Mouse (Mus musculus) cerebellum, postnatal 4 days (tissue): ENCODE results near the gene Nckipsd.
A peak's percentile ranks its signal among the peaks of the same experiment; 100 is the strongest.

Experiments
- DNase-seq, 2 experiments: peaks; one replicate each; pipeline ENCODE4 v3.0.0; 2022; ENCODE audit warnings: low spot score in 2 of 2, mixed read lengths in 1 of 2

The Nckipsd gene

DNA sequence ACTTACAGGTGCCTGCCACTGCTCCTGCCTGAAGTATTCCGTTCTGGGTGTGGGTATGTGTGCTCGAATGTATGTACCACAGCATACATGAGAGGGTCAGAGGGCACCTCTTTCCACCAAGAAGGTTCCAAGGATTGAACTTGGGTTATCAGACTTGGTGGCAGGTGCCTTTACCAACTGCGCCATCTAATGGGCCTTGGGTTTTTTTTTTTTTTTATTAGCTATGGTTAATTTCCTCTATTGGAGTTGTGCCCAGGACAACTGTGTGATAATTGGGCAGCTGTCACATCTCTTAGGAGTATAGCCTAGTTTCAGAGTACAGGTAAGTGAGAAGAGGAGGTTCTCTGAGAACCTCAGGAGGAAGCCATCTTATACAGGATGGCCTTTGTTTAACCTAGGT is 8.6 kb upstream of the Nckipsd start:
- no peak for DNase-seq

DNA sequence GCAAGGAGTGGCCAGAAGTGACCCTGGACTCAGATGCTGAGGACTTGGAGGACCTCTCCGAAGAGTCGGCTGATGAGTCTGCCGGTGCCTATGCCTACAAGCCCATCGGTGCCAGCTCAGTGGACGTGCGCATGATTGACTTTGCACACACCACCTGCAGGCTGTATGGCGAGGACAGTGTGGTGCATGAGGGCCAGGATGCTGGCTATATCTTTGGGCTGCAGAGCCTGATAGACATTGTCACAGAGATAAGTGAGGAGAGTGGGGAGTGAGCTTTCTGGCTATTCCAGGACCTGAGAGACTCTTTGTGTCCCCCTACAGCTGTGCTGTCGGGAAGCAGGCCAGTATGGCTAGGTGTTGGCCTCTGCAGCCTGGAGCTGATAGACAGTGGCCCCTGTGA is 2.4 kb upstream of the Nckipsd start:
- no peak for DNase-seq

DNA sequence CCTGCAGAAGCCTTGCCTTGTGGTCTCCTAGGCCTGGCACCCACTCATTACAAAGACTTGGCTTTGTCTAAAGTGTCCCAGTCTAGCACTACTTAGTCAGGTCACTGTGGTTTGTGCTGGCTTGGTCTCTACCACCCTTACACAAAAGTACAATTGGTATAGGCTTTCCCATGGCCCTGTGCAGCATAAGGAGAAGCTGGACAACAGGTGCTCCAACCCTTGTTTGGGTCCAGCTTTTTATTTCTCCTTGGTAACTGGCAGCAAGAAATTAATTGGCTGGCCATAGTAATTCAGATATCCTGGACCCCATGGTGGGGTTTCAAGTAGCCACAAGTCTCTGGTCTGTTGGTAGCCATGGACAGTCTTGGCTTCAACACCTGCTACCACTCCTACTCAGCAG is 1.8 kb upstream of the Nckipsd start:
- DNase-seq = no peak

DNA sequence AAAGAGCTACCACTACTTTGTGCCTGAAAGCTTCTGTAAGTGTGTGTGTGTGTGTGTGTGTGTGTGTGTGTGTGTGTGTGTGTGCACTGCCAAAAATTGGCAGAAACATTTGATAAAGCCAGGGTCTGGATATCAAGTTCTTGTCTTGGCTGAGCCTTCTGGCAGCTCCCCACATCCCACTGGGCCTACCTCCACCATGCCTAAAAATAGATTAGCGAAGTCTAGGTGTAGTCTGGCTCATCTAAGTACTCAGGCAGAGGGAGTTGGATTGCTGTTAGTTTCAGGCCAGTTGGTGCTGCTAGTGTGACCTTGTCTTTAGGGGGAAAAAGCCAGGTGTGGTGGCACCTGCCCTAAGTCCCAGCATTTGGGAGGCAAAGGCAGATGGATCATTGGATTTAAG is 1.3 kb upstream of the Nckipsd start:
- no peak for DNase-seq

DNA sequence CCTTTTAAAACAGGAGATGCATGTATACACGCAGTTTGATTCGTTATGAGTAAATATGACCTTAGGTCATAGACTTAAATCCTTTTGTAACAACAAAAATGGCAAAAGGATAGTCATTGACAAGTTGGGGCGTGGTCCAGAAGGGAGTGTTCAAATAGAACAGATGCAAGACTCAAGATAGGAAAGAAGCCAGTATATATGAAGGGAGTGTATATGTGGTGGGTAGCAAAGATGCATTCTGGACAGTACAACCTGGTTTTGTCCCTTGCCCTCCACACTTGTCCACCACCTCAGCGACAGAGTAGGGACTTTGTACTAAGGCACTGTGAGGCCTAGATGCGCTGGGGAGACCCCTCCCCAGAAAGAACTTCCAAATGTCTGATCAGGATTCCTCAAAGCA is 494 bp upstream of the Nckipsd start:
- DNase-seq = no peak

DNA sequence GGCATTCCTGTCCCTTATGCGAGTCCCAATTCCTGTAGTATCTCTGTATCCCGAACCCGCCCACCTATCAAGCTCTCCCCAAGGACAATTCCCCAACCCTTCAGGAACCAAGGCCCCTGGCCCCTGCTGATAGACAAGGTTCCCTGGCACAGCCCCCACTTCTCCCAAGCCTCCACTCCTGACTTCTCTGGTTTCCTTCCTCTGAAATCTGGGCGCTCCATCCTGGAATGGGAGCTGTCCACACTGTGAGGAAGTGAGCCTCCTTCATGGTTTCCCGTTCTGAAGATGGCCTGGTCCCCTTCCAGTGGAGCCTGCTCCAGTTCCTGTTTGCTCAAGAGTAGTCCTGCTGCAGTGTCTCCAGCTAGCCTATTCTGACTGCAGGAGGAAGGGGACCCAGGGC is 1.0 kb downstream of the Nckipsd start:
- DNase-seq = peak in 1 of 2 experiments; percentile 15

DNA sequence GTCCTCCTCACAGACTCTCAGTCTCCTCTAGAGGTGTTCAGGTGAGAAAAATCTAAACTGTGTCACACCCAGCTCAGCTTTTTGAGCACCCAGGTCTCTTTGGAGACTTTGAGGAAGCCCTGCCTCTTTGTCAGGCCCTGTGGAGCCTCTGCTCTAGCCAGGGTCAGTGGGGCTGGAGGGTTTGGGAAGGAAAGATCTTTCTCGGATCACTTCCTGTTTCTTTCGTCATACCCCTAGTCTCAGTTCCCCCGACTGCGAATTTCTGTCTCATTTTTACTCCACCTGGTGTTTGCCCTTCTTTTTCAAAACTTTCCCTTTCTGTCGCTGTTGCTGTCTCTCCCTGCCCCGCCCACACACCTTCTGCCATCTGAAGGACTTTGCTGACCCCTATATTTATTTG is 1.6 kb downstream of the Nckipsd start:
- DNase-seq = no peak

DNA sequence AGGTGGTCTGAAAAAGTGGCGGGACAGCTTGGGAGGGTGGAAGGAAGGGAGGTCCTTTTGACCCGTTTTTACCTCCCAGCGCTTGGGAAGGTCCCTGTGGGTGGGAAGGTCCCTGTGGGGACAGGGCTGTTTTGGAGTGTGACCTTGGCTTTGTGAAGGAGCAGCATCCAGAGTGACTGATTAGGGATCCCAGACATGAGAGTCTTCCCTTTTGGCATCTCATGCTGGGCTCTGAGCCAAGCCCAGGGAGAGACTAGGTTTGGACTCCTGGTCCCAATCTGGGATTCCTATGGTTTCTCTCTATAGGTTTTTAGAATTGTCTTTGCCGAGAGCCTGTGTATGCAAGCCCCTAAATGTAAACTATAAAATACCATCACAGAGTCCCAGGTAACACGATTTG is 2.3 kb downstream of the Nckipsd start:
- no peak for DNase-seq

DNA sequence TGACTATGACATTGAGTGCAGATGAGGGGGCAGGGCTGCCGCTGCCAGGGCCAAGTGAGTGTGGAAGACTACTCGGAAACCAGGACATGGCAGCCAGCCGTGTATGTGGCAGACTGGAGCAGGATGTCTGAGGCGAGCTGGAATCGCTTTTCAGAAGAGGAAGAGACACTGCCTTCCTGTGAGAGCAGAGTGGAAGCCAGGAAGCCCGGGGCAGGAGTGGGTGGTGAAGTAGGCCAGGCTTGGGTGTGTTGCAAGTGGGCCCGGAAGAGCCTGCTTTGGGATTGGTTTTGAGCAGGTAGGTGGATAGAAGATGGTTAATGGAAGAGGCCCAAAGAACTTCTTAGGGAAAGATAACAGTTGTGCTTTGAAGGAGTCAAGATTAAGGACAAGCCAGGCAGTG is 7.4 kb downstream of the Nckipsd start:
- no peak for DNase-seq

DNA sequence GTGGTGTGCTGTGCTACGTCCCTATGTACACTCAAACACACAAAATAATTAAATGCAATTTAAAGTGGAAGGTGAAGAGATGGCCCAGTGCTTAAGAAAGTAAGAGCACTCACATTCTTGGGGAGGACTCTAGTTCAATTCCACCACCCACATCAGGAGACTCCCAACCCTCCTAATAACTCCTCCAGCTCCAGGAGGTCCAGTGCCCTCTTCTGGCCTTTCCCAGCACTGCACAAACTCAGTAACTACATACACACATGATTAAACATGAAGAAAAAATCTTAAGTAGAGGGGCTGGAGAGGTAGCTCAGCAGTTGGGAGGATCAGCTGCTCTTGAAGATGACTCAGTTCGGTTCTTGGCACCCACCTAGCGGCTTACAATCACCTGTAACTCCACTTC is 11.3 kb downstream of the Nckipsd start:
- peak in 1 of 2 experiments; percentile 72 for DNase-seq

DNA sequence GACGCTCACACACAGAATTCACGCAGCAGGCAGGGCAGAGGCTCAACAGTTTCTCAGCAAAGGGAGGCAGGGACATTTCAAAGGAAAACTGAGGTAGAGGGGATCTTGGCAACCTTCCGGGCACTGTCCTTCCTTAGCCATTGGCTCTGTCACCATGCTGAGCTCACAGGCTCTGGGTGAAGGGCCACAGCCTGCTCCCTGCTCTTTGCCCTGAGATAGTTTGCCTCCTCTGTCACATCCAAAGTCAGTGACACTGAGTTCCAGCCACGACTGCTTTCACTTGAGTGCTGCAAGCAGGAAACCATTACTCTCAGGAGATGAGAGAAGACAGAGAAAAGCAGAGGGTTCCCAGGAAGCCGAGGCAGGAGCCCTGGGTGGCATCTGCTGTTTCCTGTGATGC is 11.9 kb downstream of the Nckipsd start:
- no peak for DNase-seq

DNA sequence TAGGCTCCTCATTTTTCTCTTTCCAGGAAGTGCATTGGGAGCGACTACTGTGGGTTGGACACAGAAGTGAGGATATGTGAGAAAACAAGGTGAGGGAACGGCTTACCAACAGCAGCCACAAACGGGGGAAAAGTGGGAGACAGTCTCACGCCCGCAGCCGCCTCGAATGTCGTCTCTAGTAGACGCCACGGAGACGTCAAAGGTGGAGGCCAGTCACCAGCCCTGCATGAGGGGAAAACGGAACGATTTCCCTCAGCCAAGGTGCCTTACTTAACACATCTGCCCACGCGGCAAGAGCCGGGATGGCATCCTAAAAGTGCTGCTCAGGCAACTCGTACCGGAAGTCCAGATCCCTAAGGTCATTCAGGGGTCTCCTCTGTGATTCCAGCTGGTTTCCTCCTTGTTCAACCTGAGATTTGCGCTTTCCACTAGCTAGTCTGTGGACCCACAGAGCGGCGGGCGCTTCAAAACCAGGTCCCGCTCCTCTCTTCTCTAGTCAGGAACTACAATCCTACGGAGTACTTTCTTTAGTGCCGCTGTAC is 16.0 kb downstream of the Nckipsd start:
- DNase-seq = no peak

DNA sequence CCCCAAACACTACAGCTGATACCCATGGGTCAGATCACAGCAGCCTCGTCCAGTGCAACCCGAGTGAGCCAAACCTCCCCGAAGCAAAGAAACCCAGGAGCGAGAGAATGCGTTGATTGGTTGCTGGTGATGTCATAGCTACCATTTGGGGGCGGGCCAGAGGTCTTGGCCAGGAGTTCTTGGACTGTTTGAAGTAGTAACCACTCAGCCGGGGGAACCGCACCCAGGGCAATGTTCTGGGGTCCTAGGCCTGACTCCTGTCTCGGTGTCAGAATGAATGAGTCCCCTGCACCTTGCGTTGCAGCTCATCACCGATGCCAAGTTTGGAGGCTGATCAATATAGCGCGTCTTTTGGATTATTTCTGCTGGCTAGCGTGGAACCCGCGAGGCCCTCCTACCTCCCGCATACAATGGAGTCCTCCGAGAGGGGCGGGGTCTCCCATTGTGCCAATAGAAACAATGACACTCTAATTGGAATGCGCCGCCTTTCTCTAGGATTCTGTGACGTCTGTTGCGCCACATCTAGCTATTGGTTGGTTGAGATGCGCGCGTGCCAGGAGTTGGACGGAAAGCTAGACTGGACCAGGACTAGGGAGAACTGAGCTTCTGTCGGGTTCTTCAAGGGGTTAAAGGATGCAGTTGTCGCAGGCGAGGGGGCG is 16.7 kb downstream of the Nckipsd start:
- DNase-seq = peak; percentile 68 to 91

DNA sequence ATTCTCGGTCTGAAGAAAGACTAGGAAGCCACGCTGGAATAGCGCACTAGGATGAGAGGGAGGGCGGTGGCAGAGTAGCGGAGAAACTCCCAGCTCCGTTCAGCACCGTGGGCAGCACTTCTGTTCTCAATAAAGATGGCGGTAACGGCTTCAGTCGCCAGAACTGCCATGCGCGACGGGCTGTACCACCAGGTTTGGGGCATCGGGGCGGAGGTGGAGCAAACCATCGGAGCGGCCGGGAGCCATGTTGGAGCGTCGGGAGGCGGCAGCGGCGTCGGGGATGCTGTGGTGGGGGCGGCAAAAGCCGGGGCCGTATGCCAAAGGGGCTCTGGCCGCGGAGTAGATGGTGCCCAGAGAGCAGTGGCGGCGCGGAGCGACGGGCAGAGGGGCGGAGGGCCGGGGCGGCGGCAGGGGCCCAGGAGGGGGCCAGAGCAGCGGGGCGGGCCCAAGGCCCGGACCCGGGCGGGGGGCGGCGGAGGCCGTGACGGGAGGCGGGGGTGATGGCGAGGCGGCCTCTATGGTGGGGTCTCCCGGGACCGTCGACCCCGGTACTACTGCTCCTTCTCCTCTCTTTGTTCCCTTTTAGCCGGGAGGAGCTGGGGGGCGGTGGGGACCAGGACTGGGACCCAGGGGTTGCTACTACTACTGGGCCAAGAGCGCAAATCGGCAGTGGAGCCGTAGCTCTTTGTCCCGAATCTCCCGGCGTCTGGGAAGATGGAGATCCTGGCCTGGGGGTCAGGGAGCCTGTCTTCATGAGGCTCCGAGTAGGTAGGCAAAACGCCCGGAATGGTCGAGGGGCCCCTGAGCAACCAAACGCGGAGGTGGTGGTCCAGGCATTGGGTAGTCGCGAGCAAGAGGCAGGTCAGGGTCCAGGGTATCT is 17.9 kb downstream of the Nckipsd start, which contains the start of gene Celsr3:
Gene Celsr3 (plus strand): TSS at position 501 of the 880 bp plus-strand sequence.
- peak; percentile 79 to 90 for DNase-seq

DNA sequence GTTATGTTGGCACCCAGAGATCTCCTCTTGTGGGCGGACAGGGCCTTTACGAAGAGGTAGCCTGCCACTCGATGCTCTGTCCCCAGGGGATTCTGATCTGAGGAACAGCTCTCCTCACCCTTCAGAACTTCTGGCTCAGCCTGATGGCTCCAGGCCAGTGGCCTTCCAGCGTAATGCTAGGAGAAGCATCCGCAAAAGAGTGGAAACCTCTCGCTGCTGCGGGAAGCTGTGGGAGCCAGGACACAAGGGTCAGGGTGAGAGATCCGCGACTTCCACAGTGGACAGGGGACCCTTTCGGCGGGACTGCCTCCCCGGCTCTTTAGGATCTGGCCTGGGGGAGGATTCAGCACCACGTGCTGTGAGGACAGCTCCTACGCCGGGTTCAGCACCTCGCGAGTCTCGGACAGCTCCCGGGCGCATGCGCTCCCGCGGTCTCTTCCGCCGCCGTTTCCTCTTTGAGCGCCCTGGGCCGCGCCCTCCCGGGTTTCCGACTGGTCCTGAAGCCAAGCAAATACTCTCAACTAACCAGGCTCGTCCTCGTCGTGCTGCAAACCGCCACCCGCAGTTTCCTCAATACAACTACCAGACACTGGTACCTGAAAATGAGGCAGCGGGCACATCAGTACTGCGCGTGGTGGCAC is 18.7 kb downstream of the Nckipsd start:
- DNase-seq = peak; percentile 60 to 74

DNA sequence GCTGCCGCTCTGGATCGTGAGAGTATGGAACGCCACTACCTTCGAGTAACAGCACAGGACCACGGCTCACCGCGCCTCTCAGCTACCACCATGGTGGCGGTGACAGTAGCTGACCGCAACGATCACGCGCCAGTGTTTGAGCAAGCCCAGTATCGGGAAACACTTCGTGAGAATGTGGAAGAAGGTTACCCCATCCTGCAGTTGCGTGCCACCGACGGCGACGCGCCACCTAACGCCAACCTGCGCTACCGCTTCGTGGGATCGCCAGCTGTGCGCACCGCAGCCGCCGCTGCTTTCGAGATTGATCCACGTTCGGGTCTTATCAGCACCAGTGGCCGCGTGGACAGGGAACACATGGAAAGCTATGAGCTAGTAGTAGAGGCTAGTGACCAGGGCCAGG is 19.3 kb downstream of the Nckipsd start:
- no peak for DNase-seq

DNA sequence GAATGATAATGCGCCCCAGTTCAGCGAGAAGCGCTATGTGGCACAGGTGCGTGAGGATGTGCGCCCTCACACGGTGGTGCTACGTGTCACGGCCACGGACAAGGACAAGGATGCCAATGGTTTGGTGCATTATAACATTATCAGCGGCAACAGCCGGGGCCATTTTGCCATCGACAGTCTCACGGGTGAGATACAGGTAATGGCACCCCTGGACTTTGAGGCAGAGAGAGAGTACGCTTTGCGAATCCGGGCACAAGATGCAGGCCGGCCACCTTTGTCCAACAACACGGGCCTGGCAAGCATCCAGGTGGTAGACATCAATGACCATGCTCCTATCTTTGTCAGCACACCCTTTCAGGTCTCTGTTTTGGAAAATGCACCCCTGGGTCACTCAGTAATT is 19.7 kb downstream of the Nckipsd start:
- no peak for DNase-seq

DNA sequence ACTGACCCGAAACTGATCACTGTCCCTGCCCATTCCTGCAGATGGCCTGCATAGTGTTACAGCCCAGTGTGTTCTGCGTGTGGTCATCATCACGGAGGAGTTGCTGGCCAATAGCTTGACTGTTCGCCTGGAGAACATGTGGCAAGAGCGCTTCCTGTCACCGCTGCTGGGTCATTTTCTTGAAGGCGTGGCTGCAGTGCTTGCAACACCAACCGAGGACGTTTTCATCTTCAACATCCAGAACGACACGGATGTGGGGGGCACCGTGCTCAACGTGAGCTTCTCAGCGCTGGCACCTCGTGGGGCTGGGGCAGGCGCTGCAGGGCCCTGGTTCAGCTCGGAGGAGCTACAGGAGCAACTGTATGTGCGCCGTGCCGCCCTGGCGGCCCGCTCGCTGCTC is 23.5 kb downstream of the Nckipsd start:
- DNase-seq = no peak

DNA sequence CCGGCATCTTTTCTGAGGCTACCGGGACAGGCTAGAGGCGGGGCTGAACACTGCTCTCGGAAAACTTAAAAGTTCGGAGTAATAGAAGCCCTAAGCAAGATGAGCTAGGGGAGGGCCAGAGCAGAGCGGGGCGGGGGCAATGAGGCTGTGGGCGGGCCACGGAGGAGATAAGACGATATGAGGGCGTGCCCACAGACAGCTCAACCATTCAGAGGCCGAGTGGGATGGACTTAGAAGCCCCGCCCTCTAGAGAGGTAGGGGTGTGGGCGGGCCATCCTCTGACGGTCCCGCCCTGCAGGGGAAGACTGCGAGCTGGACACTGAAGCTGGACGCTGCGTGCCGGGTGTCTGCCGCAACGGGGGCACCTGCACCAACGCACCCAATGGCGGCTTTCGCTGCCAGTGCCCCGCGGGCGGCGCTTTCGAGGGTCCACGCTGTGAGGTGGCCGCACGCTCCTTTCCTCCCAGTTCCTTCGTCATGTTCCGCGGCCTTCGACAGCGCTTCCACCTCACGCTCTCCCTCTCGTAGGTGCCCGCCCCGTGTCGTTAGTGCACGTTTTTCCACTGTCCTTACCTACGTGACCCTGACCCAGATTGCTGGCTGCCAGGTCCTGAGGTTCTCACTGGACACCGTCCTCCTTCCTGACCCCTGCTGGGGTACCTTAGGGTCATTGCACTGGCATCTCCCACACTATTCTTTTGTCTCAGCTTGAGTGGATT is 24.4 kb downstream of the Nckipsd start:
- peak in 1 of 2 experiments; percentile 70 for DNase-seq

DNA sequence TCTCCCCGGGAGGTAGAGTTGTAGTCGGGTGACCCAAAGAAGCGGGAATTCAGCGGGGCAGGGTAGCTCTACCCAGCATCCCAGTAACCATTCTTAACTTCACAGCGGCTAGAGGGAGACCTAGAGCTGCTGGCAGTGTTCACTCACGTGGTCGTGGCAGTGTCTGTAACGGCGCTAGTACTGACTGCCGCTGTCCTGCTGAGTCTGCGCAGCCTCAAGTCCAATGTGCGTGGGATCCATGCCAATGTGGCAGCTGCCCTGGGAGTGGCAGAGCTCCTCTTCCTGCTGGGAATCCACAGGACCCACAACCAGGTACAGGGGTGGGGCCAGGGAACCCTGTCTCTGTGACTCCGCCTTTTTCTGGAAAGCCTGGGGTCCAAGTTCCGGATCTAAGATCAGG is 34.8 kb downstream of the Nckipsd start:
- DNase-seq = peak; percentile 60 to 75

DNA sequence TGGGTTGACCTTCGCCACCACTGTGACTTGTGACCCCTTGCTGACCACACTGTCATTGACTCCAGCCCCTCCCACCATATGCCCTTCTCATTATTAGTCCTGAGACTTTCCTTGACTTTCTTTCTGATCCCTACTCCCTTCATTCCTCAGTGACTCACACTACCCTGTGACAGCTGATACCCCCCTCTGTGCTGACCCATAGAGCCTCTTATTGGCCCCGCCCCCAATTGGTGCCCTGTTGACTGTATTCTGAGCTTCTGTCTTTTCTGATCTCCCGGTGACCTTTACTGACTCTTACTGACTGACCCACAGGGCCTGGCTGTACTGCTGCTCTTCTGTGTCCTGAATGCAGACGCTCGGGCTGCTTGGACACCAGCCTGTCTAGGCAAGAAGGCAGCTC is 37.2 kb downstream of the Nckipsd start:
- no peak for DNase-seq

DNA sequence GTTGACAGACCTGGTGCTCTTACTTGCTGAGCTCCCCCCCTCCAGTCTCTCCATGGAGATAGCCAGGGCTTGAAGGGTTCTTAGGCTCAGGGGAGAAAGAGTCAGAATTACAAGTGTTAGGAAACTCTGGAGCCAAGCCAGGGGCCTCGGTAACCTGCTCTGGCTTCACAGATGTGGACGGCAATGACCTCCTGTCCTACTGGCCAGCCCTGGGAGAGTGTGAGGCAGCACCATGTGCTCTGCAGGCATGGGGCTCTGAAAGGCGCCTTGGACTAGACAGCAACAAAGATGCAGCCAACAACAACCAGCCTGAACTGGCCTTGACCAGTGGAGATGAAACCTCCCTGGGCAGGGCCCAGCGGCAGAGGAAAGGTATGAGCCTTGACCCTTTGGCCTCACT is 39.2 kb downstream of the Nckipsd start:
- DNase-seq = no peak
